Mouse (Mus musculus) limb, embryonic 14.5 days (tissue): ENCODE measurements around the gene Coq10a. TPM values are rescaled to one million over a fixed set of nuclear protein-coding genes. Genes with fewer than 3 reads are reported as not detected.

Experiments
- ATAC-seq: fragments of 200-750 bp; cut with Nextera tagmentation; 2 replicates; pipeline ENCODE4 v1.8.0; 2017; ENCODE audit warnings: low read depth, moderate number of reproducible peaks, moderate TSS enrichment; ENCODE audit not compliant: low FRiP score
- DNase-seq: peaks from one replicate; pipeline ENCODE4 v3.0.0-alpha.2; 2015; ENCODE audit warnings: low spot score
- H3K27ac ChIP-seq: fragments of 300-500 bp; sonication (generic); replicated peaks from 2 replicates; pipeline ENCODE4 v1.5.1; 2014; ENCODE audit warnings: low read depth, mild to moderate bottlenecking, low read length, moderate library complexity, mixed read lengths
- H3K27me3 ChIP-seq: fragments of 300-500 bp; sonication (generic); 2 replicates; pipeline ENCODE4 v1.6.1; 2014; ENCODE audit warnings: low read length, mixed read lengths; ENCODE audit not compliant: control insufficient read depth, insufficient read depth
- H3K36me3 ChIP-seq: fragments of 300-500 bp; sonication (generic); 2 replicates; pipeline ENCODE4 v1.6.1; 2014; ENCODE audit warnings: mild to moderate bottlenecking, low read length, moderate library complexity, mixed read lengths; ENCODE audit not compliant: control insufficient read depth, insufficient read depth
- H3K4me1 ChIP-seq: fragments of 300-500 bp; sonication (generic); 2 replicates; pipeline ENCODE4 v1.6.1; 2014; ENCODE audit warnings: antibody characterized with exemption, low read length, mixed read lengths; ENCODE audit not compliant: control insufficient read depth, insufficient read depth
- H3K4me2 ChIP-seq: fragments of 300-500 bp; sonication (generic); replicated peaks from 2 replicates; pipeline ENCODE4 v1.6.1; 2014; ENCODE audit warnings: low read depth, mild to moderate bottlenecking, low read length, moderate library complexity; ENCODE audit not compliant: severe bottlenecking
- H3K4me3 ChIP-seq: fragments of 300-500 bp; sonication (generic); replicated peaks from 2 replicates; pipeline ENCODE4 v1.5.1; 2014; ENCODE audit warnings: low read length
- H3K9ac ChIP-seq: fragments of 300-500 bp; sonication (generic); 2 replicates; pipeline ENCODE4 v1.6.1; 2014; ENCODE audit warnings: mild to moderate bottlenecking, low read depth, low read length, moderate library complexity; ENCODE audit not compliant: severe bottlenecking
- H3K9me3 ChIP-seq: fragments of 300-500 bp; sonication (generic); 2 replicates; pipeline ENCODE4 v1.6.1; 2016; ENCODE audit warnings: low read length; ENCODE audit not compliant: control insufficient read depth
- POLR2A ChIP-seq: fragments of 200-500 bp; IDR thresholded peaks from 2 replicates; pipeline ENCODE4 v1.8.0; 2012; ENCODE audit warnings: inconsistent platforms, mild to moderate bottlenecking, moderate library complexity, borderline replicate concordance; ENCODE audit not compliant: insufficient read depth, insufficient read length; ENCODE audit errors: extremely low read depth
- WGBS: fragments of 180-500 bp; shearing (Covaris S2); extraction: QIAGEN DNeasy Blood & Tissue Kit; methylation state at CpG from one replicate; pipeline ENCODE4 v1.1.7; 2014; 5-methylcytosine and 5-hydroxymethylcytosine counted together
- polyA plus RNA-seq, 2 experiments: library from polyadenylated mRNA; depleted of rRNA in 1 of 2; stranded (reverse) in 1 of 2; unstranded in 1 of 2; fragments of >200 nt; fragmentation: Nextera tagmentation in 1 of 2; extraction: Ambion mirVana in 1 of 2; gene quantifications; 2 replicates each; pipeline versions ENCODE4 v1.2.1 to v1.2.3; 2012 to 2014

The Coq10a gene
- polyA plus RNA-seq, 2 experiments, result 19.4 to 38.9 TPM

GRCm38 (mm10) chr10:128377222-128377939 lies 8.6 kb upstream of the Coq10a start:
- WGBS, result 0% methylated on average over 37 of the region's 47 CpGs
- TF ChIP-seq POLR2A, result no peak
- peak overlapping the region; percentile 98 for H3K4me3 ChIP-seq
- H3K4me1 ChIP-seq, result peaks cover 14% of the 10 kb centered on the region; the same call in 1 of the 2 replicates
- no peaks in the 10 kb centered on the region for H3K27me3 ChIP-seq
- peak; percentile 66 for DNase-seq
- H3K36me3 ChIP-seq, result peaks cover 40% of the 10 kb centered on the region
- H3K9ac ChIP-seq, result peak overlapping the region; percentile 98
- peak overlapping the region; percentile 72 for H3K4me2 ChIP-seq
- peak; percentile 62 for ATAC-seq
- peak overlapping the region; percentile 97 for H3K27ac ChIP-seq
- no peaks in the 10 kb centered on the region for H3K9me3 ChIP-seq

GRCm38 (mm10) chr10:128376455-128377211 lies 7.8 kb upstream of the Coq10a start, which contains the start of gene Ankrd52:
TSS of gene Ankrd52 (plus strand) at chr10:128377115.
- Histone ChIP-seq H3K27me3 (no peaks in the 10 kb centered on the region), H3K4me3 (peak within 1 kb of the TSS; percentile 98), H3K9me3 (no peaks in the 10 kb centered on the region), H3K4me1 (peaks cover 14% of the 10 kb centered on the region; the same call in 1 of the 2 replicates), H3K4me2 (peak within 1 kb of the TSS; percentile 72), H3K27ac (peak within 1 kb of the TSS; percentile 97), H3K36me3 (peaks cover 33% of the 10 kb centered on the region), H3K9ac (peak within 1 kb of the TSS; percentile 98)
- WGBS, result 0% methylated on average over 15 of the region's 73 CpGs
- ATAC-seq (peak; percentile 93), DNase-seq (peak; percentile 79)
- peak; percentile 69; the same call in 1 of the 2 replicates for TF ChIP-seq POLR2A

- H3K27me3 ChIP-seq, result no peaks in the 10 kb centered on the region
These were observed 7.3 kb upstream of the Coq10a start for GRCm38 (mm10) chr10:128376099-128376454.

GRCm38 (mm10) chr10:128374393-128374792 lies 5.6 kb upstream of the Coq10a start:
- WGBS, result 82% methylated on average over 6 of the region's 6 CpGs
- TF ChIP-seq POLR2A, result no peak
- H3K9me3 ChIP-seq, result no peaks in the 10 kb centered on the region
- H3K27me3 ChIP-seq, result no peaks in the 10 kb centered on the region
- ATAC-seq (no peak), DNase-seq (no peak)
- H3K27ac ChIP-seq, result no peak overlapping the region
- no peak overlapping the region for H3K4me2 ChIP-seq
- H3K9ac ChIP-seq, result no peak overlapping the region
- no peak overlapping the region for H3K4me3 ChIP-seq
- peaks cover 14% of the 10 kb centered on the region; the same call in 1 of the 2 replicates for H3K4me1 ChIP-seq
- peaks cover 13% of the 10 kb centered on the region for H3K36me3 ChIP-seq

More at GRCm38 (mm10) chr10:128376099-128376454, 7.3 kb upstream of the Coq10a start:
- no peak for ATAC-seq
- H3K27ac ChIP-seq, result peak overlapping the region; percentile 97
- peak overlapping the region; percentile 98 for H3K9ac ChIP-seq
- H3K4me1 ChIP-seq, result peaks cover 14% of the 10 kb centered on the region; the same call in 1 of the 2 replicates
- no peaks in the 10 kb centered on the region for H3K9me3 ChIP-seq
- no peak for TF ChIP-seq POLR2A
- peak overlapping the region; percentile 98 for H3K4me3 ChIP-seq
- peak overlapping the region; percentile 72 for H3K4me2 ChIP-seq
- peaks cover 29% of the 10 kb centered on the region for H3K36me3 ChIP-seq
- 39% methylated on average over 4 of the region's 4 CpGs for WGBS
- no peak for DNase-seq

- 79% methylated on average over 6 of the region's 6 CpGs for WGBS
- no peak overlapping the region for H3K4me2 ChIP-seq
- peaks cover 1% of the 10 kb centered on the region for H3K36me3 ChIP-seq
- H3K4me3 ChIP-seq, result no peak overlapping the region
- no peak overlapping the region for H3K9ac ChIP-seq
- DNase-seq (no peak), ATAC-seq (no peak)
- H3K27me3 ChIP-seq, result no peaks in the 10 kb centered on the region
- TF ChIP-seq POLR2A, result no peak
- no peak overlapping the region for H3K27ac ChIP-seq
- no peaks in the 10 kb centered on the region for H3K9me3 ChIP-seq
- H3K4me1 ChIP-seq, result peaks cover 7% of the 10 kb centered on the region; the same call in 1 of the 2 replicates
These were observed 4.4 kb upstream of the Coq10a start for GRCm38 (mm10) chr10:128372989-128373748.
